Mouse (Mus musculus) lung, postnatal 0 days (tissue): ENCODE measurements around the gene Zcchc14. TPM values are rescaled to one million over a fixed set of nuclear protein-coding genes. Genes with fewer than 3 reads are reported as not detected.
A peak's percentile ranks its signal among the peaks of the same experiment; 100 is the strongest.

Experiments used
- ATAC-seq: fragments of 200-750 bp; cut with Nextera tagmentation; 2 replicates; pipeline ENCODE4 v1.8.0; 2017; ENCODE audit warnings: moderate library complexity
- DNase-seq: peaks from one replicate; pipeline ENCODE4 v3.0.0-alpha.2; 2016; ENCODE audit warnings: low spot score
- H3K27ac ChIP-seq: fragments of 300-500 bp; sonication (generic); 2 replicates; pipeline ENCODE4 v1.5.1; 2014; ENCODE audit warnings: antibody characterized with exemption, mild to moderate bottlenecking, low read length, mixed read lengths
- H3K27me3 ChIP-seq: fragments of 300-500 bp; sonication (generic); replicated peaks from 2 replicates; pipeline ENCODE4 v1.6.1; 2014; ENCODE audit warnings: low read length, mixed read lengths; ENCODE audit not compliant: insufficient read depth
- H3K36me3 ChIP-seq: fragments of 300-500 bp; sonication (generic); 2 replicates; pipeline ENCODE4 v1.6.1; 2014; ENCODE audit warnings: low read length, mixed read lengths; ENCODE audit not compliant: insufficient read depth
- H3K4me1 ChIP-seq: fragments of 300-500 bp; sonication (generic); 2 replicates; pipeline ENCODE4 v1.6.1; 2014; ENCODE audit warnings: antibody characterized with exemption, low read depth, low read length, mixed read lengths; ENCODE audit not compliant: insufficient read depth
- H3K4me2 ChIP-seq: fragments of 300-500 bp; sonication (generic); replicated peaks from 2 replicates; pipeline ENCODE4 v1.6.1; 2014; ENCODE audit warnings: low read depth, mild to moderate bottlenecking, low read length, moderate library complexity, mixed read lengths
- H3K4me3 ChIP-seq: fragments of 300-500 bp; sonication (generic); 2 replicates; pipeline ENCODE4 v1.5.1; 2014; ENCODE audit warnings: low read depth, low read length
- H3K9ac ChIP-seq: fragments of 300-500 bp; sonication (generic); replicated peaks from 2 replicates; pipeline ENCODE4 v1.6.1; 2014; ENCODE audit warnings: low read depth, mild to moderate bottlenecking
- H3K9me3 ChIP-seq: fragments of 300-500 bp; sonication (generic); 2 replicates; pipeline ENCODE4 v1.6.1; 2016; ENCODE audit warnings: low read length, mixed read lengths
- CTCF ChIP-seq: IDR thresholded peaks from 2 replicates; pipeline ENCODE4 v1.5.1; 2016; ENCODE audit warnings: antibody characterized with exemption, mild to moderate bottlenecking
- EP300 ChIP-seq: IDR thresholded peaks from 2 replicates; pipeline ENCODE4 v1.6.1; 2016; ENCODE audit warnings: antibody characterized with exemption, mild to moderate bottlenecking, control low read depth
- WGBS: fragments of 180-500 bp; shearing (Covaris S2); extraction: QIAGEN DNeasy Blood & Tissue Kit; methylation state at CpG from one replicate; pipeline ENCODE4 v1.1.7; 2014; 5-methylcytosine and 5-hydroxymethylcytosine counted together
- polyA plus RNA-seq: library from polyadenylated mRNA; unstranded; fragments of >200 nt; fragmentation: Nextera tagmentation; extraction: Ambion mirVana; gene quantifications from 2 replicates; pipeline ENCODE4 v1.2.1, GENCODE M21; 2015

Zcchc14 gene
- polyA plus RNA-seq, 1 experiment from 2014 or later: 11.1 TPM

- Histone ChIP-seq H3K9ac (no peak overlapping the region), H3K27ac (no peak overlapping the region), H3K9me3 (no peaks in the 10 kb centered on the region), H3K4me2 (no peak overlapping the region), H3K4me3 (no peak overlapping the region), H3K4me1 (no peaks in the 10 kb centered on the region), H3K27me3 (no peaks in the 10 kb centered on the region), H3K36me3 (no peaks in the 10 kb centered on the region)
- TF ChIP-seq CTCF (no peak), EP300 (no peak)
- DNase-seq (no peak), ATAC-seq (no peak)
- WGBS: 58% methylated on average over 5 of the region's 5 CpGs
These were observed 26.0 kb upstream of the Zcchc14 start for GRCm38 (mm10) chr8:121678696-121679095.

- no peaks in the 10 kb centered on the region for H3K4me1 ChIP-seq
- H3K36me3 ChIP-seq: no peaks in the 10 kb centered on the region
- 32% methylated on average over 20 of the region's 20 CpGs for WGBS
- no peak for TF ChIP-seq EP300
- no peak for TF ChIP-seq CTCF
- peak; percentile 71 for ATAC-seq
- no peaks in the 10 kb centered on the region for H3K9me3 ChIP-seq
- peak; percentile 89 for DNase-seq
- no peak overlapping the region for H3K4me2 ChIP-seq
- H3K27ac ChIP-seq: peak overlapping the region; percentile 49; the same call in 1 of the 2 replicates
- no peak overlapping the region for H3K9ac ChIP-seq
- no peak overlapping the region for H3K4me3 ChIP-seq
- no peaks in the 10 kb centered on the region for H3K27me3 ChIP-seq
These were observed 23.0 kb upstream of the Zcchc14 start for GRCm38 (mm10) chr8:121675701-121676100.

DNA sequence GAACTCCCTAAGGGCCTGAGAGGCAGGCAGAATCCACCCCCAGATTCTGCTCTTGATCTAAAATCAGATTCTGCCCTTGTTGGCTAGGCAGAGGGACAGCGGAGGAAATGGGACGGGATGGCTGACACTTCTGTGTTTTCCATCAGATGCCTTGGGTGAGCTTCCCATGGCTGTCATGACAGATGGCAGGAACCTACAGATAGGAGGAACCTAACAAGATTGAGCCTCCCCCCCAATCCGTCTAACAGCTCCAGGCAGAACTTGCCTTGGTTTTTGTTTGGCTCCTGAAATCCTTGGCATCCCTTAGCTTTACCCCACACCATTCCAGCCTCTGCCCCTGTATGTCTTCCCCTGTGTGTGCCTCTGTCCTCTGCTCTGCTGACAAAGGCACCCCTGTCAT lies 22.5 kb upstream of the Zcchc14 start:
- TF ChIP-seq EP300 (no peak), CTCF (no peak)
- H3K4me2 ChIP-seq: no peak overlapping the region
- no peaks in the 10 kb centered on the region for H3K9me3 ChIP-seq

GRCm38 (mm10) chr8:121674524-121674923 lies 21.8 kb upstream of the Zcchc14 start:
- no peaks in the 10 kb centered on the region for H3K27me3 ChIP-seq
- TF ChIP-seq EP300: no peak
- peak; percentile 73 for TF ChIP-seq CTCF
- no peak overlapping the region for H3K27ac ChIP-seq
- H3K4me2 ChIP-seq: no peak overlapping the region
- H3K4me1 ChIP-seq: no peaks in the 10 kb centered on the region
- no peaks in the 10 kb centered on the region for H3K9me3 ChIP-seq
- no peak for ATAC-seq
- 54% methylated on average over 5 of the region's 5 CpGs for WGBS
- no peak overlapping the region for H3K9ac ChIP-seq
- H3K4me3 ChIP-seq: no peak overlapping the region
- DNase-seq: no peak
- H3K36me3 ChIP-seq: no peaks in the 10 kb centered on the region

More for the DNA sequence above, 22.5 kb upstream of the Zcchc14 start:
- no peak overlapping the region for H3K4me3 ChIP-seq
- WGBS: 68% methylated on average over 3 of the region's 3 CpGs
- H3K27me3 ChIP-seq: no peaks in the 10 kb centered on the region
- ATAC-seq: no peak
- DNase-seq: no peak
- no peaks in the 10 kb centered on the region for H3K4me1 ChIP-seq
- peak overlapping the region; percentile 49; the same call in 1 of the 2 replicates for H3K27ac ChIP-seq
- no peaks in the 10 kb centered on the region for H3K36me3 ChIP-seq
- H3K9ac ChIP-seq: no peak overlapping the region

GRCm38 (mm10) chr8:121673917-121674316 lies 21.2 kb upstream of the Zcchc14 start:
- peak; percentile 69 for DNase-seq
- 59% methylated on average over 5 of the region's 5 CpGs for WGBS
- peak; percentile 52 for ATAC-seq

GRCm38 (mm10) chr8:121673153-121673552 lies 20.5 kb upstream of the Zcchc14 start:
- 34% methylated on average over 4 of the region's 4 CpGs for WGBS
- Histone ChIP-seq H3K27ac (no peak overlapping the region), H3K27me3 (no peaks in the 10 kb centered on the region), H3K36me3 (no peaks in the 10 kb centered on the region), H3K4me1 (peaks cover 2% of the 10 kb centered on the region; the same call in 1 of the 2 replicates), H3K4me2 (no peak overlapping the region), H3K4me3 (no peak overlapping the region), H3K9me3 (no peaks in the 10 kb centered on the region), H3K9ac (no peak overlapping the region)
- DNase-seq: peak; percentile 68
- TF ChIP-seq CTCF: no peak
- ATAC-seq: peak; percentile 57

More at GRCm38 (mm10) chr8:121673917-121674316, 21.2 kb upstream of the Zcchc14 start:
- Histone ChIP-seq H3K27ac (no peak overlapping the region), H3K36me3 (no peaks in the 10 kb centered on the region), H3K4me1 (no peaks in the 10 kb centered on the region), H3K9me3 (no peaks in the 10 kb centered on the region), H3K4me3 (no peak overlapping the region), H3K4me2 (no peak overlapping the region), H3K9ac (no peak overlapping the region), H3K27me3 (no peaks in the 10 kb centered on the region)
- no peak for TF ChIP-seq CTCF
- TF ChIP-seq EP300: no peak

- H3K9me3 ChIP-seq: no peaks in the 10 kb centered on the region
- WGBS: 10% methylated on average over 8 of the region's 8 CpGs
- TF ChIP-seq EP300: no peak
- TF ChIP-seq CTCF: no peak
- no peaks in the 10 kb centered on the region for H3K36me3 ChIP-seq
- H3K27ac ChIP-seq: peak overlapping the region; percentile 68; the same call in 1 of the 2 replicates
- peak; percentile 80 for DNase-seq
- ATAC-seq: peak; percentile 40
- no peaks in the 10 kb centered on the region for H3K27me3 ChIP-seq
- H3K4me2 ChIP-seq: no peak overlapping the region
- peaks cover 2% of the 10 kb centered on the region; the same call in 1 of the 2 replicates for H3K4me1 ChIP-seq
- H3K4me3 ChIP-seq: no peak overlapping the region
- H3K9ac ChIP-seq: no peak overlapping the region
These were observed 16.5 kb upstream of the Zcchc14 start for GRCm38 (mm10) chr8:121669208-121669607.
